Mouse (Mus musculus) midbrain, embryonic 10.5 days (tissue): ENCODE measurements around the gene Ap5m1. TPM values are rescaled to one million over a fixed set of nuclear protein-coding genes. Genes with fewer than 3 reads are reported as not detected.

ENCODE experiments used
- DNase-seq: peaks from one replicate; pipeline ENCODE4 v3.0.0-alpha.2; 2017; ENCODE audit warnings: low spot score
- H3K27ac ChIP-seq: fragments of 300-500 bp; sonication (generic); replicated peaks from 2 replicates; pipeline ENCODE4 v1.5.1; 2016; ENCODE audit warnings: mild to moderate bottlenecking
- H3K27me3 ChIP-seq: fragments of 300-500 bp; sonication (generic); 2 replicates; pipeline ENCODE4 v1.6.1; 2016; ENCODE audit warnings: low read depth, mild to moderate bottlenecking; ENCODE audit not compliant: poor library complexity, severe bottlenecking
- H3K36me3 ChIP-seq: fragments of 300-500 bp; sonication (generic); 2 replicates; pipeline ENCODE4 v1.6.1; 2016; ENCODE audit warnings: mild to moderate bottlenecking, moderate library complexity
- H3K4me1 ChIP-seq: fragments of 300-500 bp; sonication (generic); 2 replicates; pipeline ENCODE4 v1.6.1; 2016
- H3K4me3 ChIP-seq: fragments of 300-500 bp; sonication (generic); 2 replicates; pipeline ENCODE4 v1.5.1; 2016; ENCODE audit warnings: mild to moderate bottlenecking, moderate library complexity
- H3K9me3 ChIP-seq: fragments of 300-500 bp; sonication (generic); replicated peaks from 2 replicates; pipeline ENCODE4 v1.6.1; 2016; ENCODE audit warnings: mild to moderate bottlenecking
- WGBS: fragments of 180-500 bp; shearing (Covaris S2); methylation state at CpG from one replicate; pipeline ENCODE4 v1.1.7; 2016; 5-methylcytosine and 5-hydroxymethylcytosine counted together
- polyA plus RNA-seq: library from polyadenylated mRNA; unstranded; fragments of >200 nt; fragmentation: Nextera tagmentation; extraction: Ambion mirVana; gene quantifications from 2 replicates; pipeline ENCODE4 v1.2.1, GENCODE M21; 2016

The Ap5m1 gene
- polyA plus RNA-seq, 1 experiment from 2014 or later: 34.7 TPM

DNA sequence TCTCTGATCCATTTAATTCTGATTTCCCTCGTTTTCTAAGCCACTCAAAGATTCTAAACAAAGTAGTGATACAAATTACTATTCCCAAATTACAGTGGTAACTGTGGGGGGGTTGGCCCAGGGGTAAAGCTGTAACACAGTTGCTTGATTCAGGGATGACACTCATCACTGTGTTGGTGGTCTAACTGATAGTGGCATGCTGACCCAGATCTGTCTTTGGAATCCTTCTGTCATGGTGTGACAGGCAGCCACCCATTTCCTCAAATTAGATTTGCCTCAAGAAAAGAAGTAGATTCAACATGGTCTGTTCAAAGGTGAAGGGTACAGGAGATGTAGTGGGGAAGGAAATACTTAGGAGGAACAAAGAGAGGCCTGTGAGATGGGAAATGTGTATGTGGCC is 72.3 kb downstream of the Ap5m1 start:
- no peaks in the 10 kb centered on the region for H3K27me3 ChIP-seq
- no peak for DNase-seq
- peaks cover 16% of the 10 kb centered on the region for H3K4me1 ChIP-seq

DNA sequence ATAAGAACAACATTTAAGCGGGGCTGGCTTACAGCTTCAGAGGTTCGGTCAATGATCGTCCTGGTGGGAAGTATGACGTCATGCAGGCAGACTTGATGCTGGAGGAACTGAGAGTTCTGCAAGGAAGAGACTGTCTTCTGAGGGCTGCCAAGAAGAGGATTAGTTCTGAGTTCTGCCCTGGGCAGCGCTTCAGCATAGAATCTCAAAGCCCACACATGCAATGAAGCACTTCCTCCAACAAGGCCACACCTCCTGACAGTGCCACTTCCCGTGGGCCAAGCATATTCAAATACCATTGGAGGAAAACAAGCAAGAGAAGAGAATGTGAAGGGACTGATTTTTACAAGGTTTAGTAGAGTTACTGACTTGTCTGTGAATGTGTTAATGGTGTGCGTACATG is 74.9 kb downstream of the Ap5m1 start:
- H3K4me3 ChIP-seq: no peak overlapping the region
- 94% methylated on average over 7 of the region's 7 CpGs for WGBS
- H3K27me3 ChIP-seq: no peaks in the 10 kb centered on the region
- DNase-seq: no peak
- no peak overlapping the region for H3K27ac ChIP-seq
- H3K36me3 ChIP-seq: no peaks in the 10 kb centered on the region
- H3K9me3 ChIP-seq: 0 out of 2 replicates have a peak, but pooled peaks cover 4% of the 10 kb centered on the region
- peaks cover 20% of the 10 kb centered on the region for H3K4me1 ChIP-seq

More for the DNA sequence above, 72.3 kb downstream of the Ap5m1 start:
- H3K27ac ChIP-seq: no peak overlapping the region
- 0 out of 2 replicates have a peak, but pooled peaks cover 4% of the 10 kb centered on the region for H3K9me3 ChIP-seq
- WGBS: 70% methylated on average over 1 of the region's 1 CpGs
- H3K4me3 ChIP-seq: no peak overlapping the region
- no peaks in the 10 kb centered on the region for H3K36me3 ChIP-seq

Other genes with a start within 250 kb of the Ap5m1 start
- 78.4 and 87.4 TPM in 2 replicates for gene Exoc5, start 556 bp downstream of the Ap5m1 start, polyA plus RNA-seq
- 10.4 and 11.1 TPM in 2 replicates for gene Naa30, start 106.1 kb downstream of the Ap5m1 start, polyA plus RNA-seq
- gene ccdc198, start 179.4 kb downstream of the Ap5m1 start, polyA plus RNA-seq: 0.06 and 0.29 TPM in 2 replicates